Mouse (Mus musculus): ENCODE results near the gene Tas2r123. TPM values are rescaled to one million over a fixed set of nuclear protein-coding genes. Genes with fewer than 3 reads are reported as not detected.

The Tas2r123 gene
- total RNA-seq (2021), result not detected
- long read RNA-seq, experiment 1, result 0 reads
- long read RNA-seq, experiment 2, result 0 reads

DNA sequence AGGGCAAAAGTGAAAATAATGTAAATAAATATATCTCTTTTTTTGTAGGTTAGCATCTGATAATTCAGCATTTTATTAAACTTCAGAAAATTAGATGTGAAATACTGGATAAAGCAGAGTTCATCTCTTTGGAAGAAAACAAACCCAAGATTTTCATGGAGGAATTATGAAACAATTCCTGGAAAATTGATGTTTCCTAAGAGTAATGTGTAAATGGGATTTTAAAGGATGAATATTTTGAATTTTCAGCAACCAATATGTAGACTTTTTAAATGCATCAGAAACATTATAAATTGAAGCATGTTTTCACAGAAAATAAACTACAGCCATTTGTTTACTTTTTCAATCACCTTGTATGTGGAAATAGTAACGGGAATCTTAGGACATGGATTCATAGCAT lies at the start of gene Tas2r123:
Gene Tas2r123, plus strand, starts transcription at position 301 of the 400 bp plus-strand sequence.
- DNase-seq, result no peak
- intact Hi-C loops (cut with DNase I; ENCODE audit: low total_unique reads), result no loop called here

- intact Hi-C loops (cut with DNase I; ENCODE audit: low total_unique reads), result no loop called here
Observed at GRCm38 (mm10) chr6:132802518-132802917, 44.4 kb upstream of the Tas2r123 start, which contains the start of gene Tas2r117. Gene Tas2r117 (plus strand): TSS chr6:132802818.

GRCm38 (mm10) chr6:132855138-132855537 lies 8.2 kb downstream of the Tas2r123 start, which contains the start of gene Tas2r116:
Gene Tas2r116 (plus strand): TSS chr6:132855438.
- intact Hi-C loops (cut with DNase I; ENCODE audit: low total_unique reads), result no loop called here
- DNase-seq, result no peak

More at GRCm38 (mm10) chr6:132802518-132802917, 44.4 kb upstream of the Tas2r123 start, which contains the start of gene Tas2r117:
- DNase-seq, result no peak

DNA sequence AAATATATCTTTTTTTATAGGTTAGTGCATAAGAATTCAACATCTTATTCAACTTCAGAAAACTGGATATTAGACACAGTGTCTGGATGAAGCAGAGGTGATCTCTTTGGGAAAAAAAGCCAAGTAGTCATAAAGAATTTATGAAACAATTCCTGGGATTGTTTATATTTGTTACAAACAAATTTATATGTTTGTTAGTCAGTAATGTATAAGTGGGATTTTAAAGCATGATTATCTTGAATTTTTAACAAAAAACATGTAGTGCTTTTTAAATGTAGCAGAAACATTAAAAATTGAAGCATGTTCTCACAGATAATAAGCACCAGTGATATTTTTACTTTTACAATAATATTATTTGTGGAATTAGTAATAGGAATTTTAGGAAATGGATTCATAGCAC lies 20.8 kb downstream of the Tas2r123 start, which contains the start of gene Tas2r110:
Gene Tas2r110, plus strand, starts transcription at position 301 of the 400 bp plus-strand sequence.
- no peak for DNase-seq
- intact Hi-C loops (cut with DNase I; ENCODE audit: low total_unique reads), result no loop called here

DNA sequence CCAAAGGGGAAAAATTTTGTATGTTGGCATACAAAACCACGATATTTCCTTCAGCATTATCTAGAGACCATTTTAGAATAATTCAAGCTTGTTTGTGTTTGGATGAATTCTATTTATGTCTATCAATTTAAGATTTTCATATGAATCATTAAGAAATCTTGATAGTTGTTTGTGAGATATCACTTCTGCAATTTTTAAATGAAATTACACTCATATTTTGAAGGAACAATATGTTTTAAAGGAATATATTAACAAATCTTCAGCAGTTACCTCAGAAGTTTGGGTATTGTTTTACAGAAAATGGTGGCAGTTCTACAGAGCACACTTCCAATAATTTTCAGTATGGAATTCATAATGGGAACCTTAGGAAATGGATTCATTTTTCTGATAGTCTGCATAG lies 45.8 kb downstream of the Tas2r123 start, which contains the start of gene Tas2r113:
Gene Tas2r113, plus strand, starts transcription at position 301 of the 400 bp plus-strand sequence.
- no peak for DNase-seq
- intact Hi-C loops (cut with DNase I; ENCODE audit: low total_unique reads), result no loop called here

Other genes starting within 250 kb of the Tas2r123 start
- not detected for gene A630073D07Rik, start 195.6 kb upstream of the Tas2r123 start, total RNA-seq (2021)
- not detected for gene Tas2r120, start 190.2 kb upstream of the Tas2r123 start, total RNA-seq (2021)
- gene Tas2r121, start 146.1 kb upstream of the Tas2r123 start, total RNA-seq (2021), result not detected
- not detected for gene Tas2r122, start 135.2 kb upstream of the Tas2r123 start, total RNA-seq (2021)
- not detected for gene Tas2r115, start 109.1 kb upstream of the Tas2r123 start, total RNA-seq (2021)
- not detected for gene Tas2r124, start 92.4 kb upstream of the Tas2r123 start, total RNA-seq (2021)
- gene Tas2r102, start 85.0 kb upstream of the Tas2r123 start, total RNA-seq (2021), result not detected
- gene Tas2r136, start 69.0 kb upstream of the Tas2r123 start, total RNA-seq (2021), result not detected
- not detected for gene Tas2r117, start 44.3 kb upstream of the Tas2r123 start, total RNA-seq (2021)
- not detected for gene Tas2r116, start 8.3 kb downstream of the Tas2r123 start, total RNA-seq (2021)
- gene Tas2r110, start 20.9 kb downstream of the Tas2r123 start, total RNA-seq (2021), result not detected
- not detected for gene Tas2r113, start 45.9 kb downstream of the Tas2r123 start, total RNA-seq (2021)
- gene Tas2r125, start 62.5 kb downstream of the Tas2r123 start, total RNA-seq (2021), result not detected
- gene Tas2r129, start 104.0 kb downstream of the Tas2r123 start, total RNA-seq (2021), result not detected
- not detected for gene Tas2r131, start 110.8 kb downstream of the Tas2r123 start, total RNA-seq (2021)
- gene Tas2r109, start 133.8 kb downstream of the Tas2r123 start, total RNA-seq (2021), result not detected
- not detected for gene Tas2r103, start 190.0 kb downstream of the Tas2r123 start, total RNA-seq (2021)
- gene Tas2r140, start 208.7 kb downstream of the Tas2r123 start, total RNA-seq (2021), result not detected